Mouse (Mus musculus) lung, embryonic 14.5 days (tissue): ENCODE data around the gene Uqcr11. TPM values are rescaled to one million over a fixed set of nuclear protein-coding genes. Genes with fewer than 3 reads are reported as not detected.

Experiments used
- ATAC-seq: fragments of 200-750 bp; cut with Nextera tagmentation; 2 replicates; pipeline ENCODE4 v1.8.0; 2017; ENCODE audit warnings: mild to moderate bottlenecking, moderate TSS enrichment, moderate library complexity; ENCODE audit not compliant: insufficient read depth
- DNase-seq: peaks from one replicate; pipeline ENCODE4 v3.0.0-alpha.2; 2015
- H3K27ac ChIP-seq: fragments of 300-500 bp; sonication (generic); 2 replicates; pipeline ENCODE4 v1.5.1; 2014; ENCODE audit warnings: low read depth, mild to moderate bottlenecking, moderate library complexity
- H3K27me3 ChIP-seq: fragments of 300-500 bp; sonication (generic); 2 replicates; pipeline ENCODE4 v1.6.1; 2014; ENCODE audit warnings: low read length, control low read depth; ENCODE audit not compliant: insufficient read depth
- H3K36me3 ChIP-seq: fragments of 300-500 bp; sonication (generic); 2 replicates; pipeline ENCODE4 v1.6.1; 2014; ENCODE audit warnings: control low read depth; ENCODE audit not compliant: insufficient read depth
- H3K4me1 ChIP-seq: fragments of 300-500 bp; sonication (generic); 2 replicates; pipeline ENCODE4 v1.6.1; 2014; ENCODE audit warnings: antibody characterized with exemption, control low read depth; ENCODE audit not compliant: insufficient read depth
- H3K4me2 ChIP-seq: fragments of 300-500 bp; sonication (generic); 2 replicates; pipeline ENCODE4 v1.6.1; 2014; ENCODE audit warnings: mild to moderate bottlenecking
- H3K4me3 ChIP-seq: fragments of 300-500 bp; sonication (generic); 2 replicates; pipeline ENCODE4 v1.5.1; 2014; ENCODE audit warnings: low read depth, low read length
- H3K9ac ChIP-seq: fragments of 300-500 bp; sonication (generic); 2 replicates; pipeline ENCODE4 v1.6.1; 2014
- H3K9me3 ChIP-seq: fragments of 300-500 bp; sonication (generic); 2 replicates; pipeline ENCODE4 v1.6.1; 2016; ENCODE audit warnings: low read depth, low read length, control low read depth
- CTCF ChIP-seq: IDR thresholded peaks from 2 replicates; pipeline ENCODE4 v1.5.1; 2016; ENCODE audit warnings: antibody characterized with exemption, low read depth
- WGBS: fragments of 180-500 bp; shearing (Covaris S2); extraction: QIAGEN DNeasy Blood & Tissue Kit; methylation state at CpG from one replicate; pipeline ENCODE4 v1.1.7; 2014; 5-methylcytosine and 5-hydroxymethylcytosine counted together
- polyA plus RNA-seq: library from polyadenylated mRNA; unstranded; fragments of >200 nt; fragmentation: Nextera tagmentation; extraction: Ambion mirVana; gene quantifications from 2 replicates; pipeline ENCODE4 v1.2.1, GENCODE M21; 2014

The Uqcr11 gene
- polyA plus RNA-seq, 1 experiment from 2014 or later, result 669 TPM

- Histone ChIP-seq H3K4me1 (peaks cover 10% of the 10 kb centered on the region; the same call in 1 of the 2 replicates), H3K27me3 (no peaks in the 10 kb centered on the region), H3K4me3 (peak overlapping the region; percentile 100), H3K27ac (peak overlapping the region; percentile 63; the same call in 1 of the 2 replicates), H3K36me3 (peaks cover 45% of the 10 kb centered on the region), H3K9me3 (no peaks in the 10 kb centered on the region), H3K9ac (peak overlapping the region; percentile 98), H3K4me2 (peak overlapping the region; percentile 97)
- ATAC-seq, result no peak
- DNase-seq, result no peak
- 10% methylated on average over 16 of the region's 16 CpGs for WGBS
- no peak for TF ChIP-seq CTCF
Measured at GRCm38 (mm10) chr10:80431570-80432386, 25.1 kb upstream of the Uqcr11 start.

- no peak for TF ChIP-seq CTCF
- 65% methylated on average over 7 of the region's 8 CpGs for WGBS
- DNase-seq (no peak), ATAC-seq (no peak)
- H3K9ac ChIP-seq, result no peak overlapping the region
- H3K4me3 ChIP-seq, result no peak overlapping the region
- no peak overlapping the region for H3K27ac ChIP-seq
- no peak overlapping the region for H3K4me2 ChIP-seq
- H3K9me3 ChIP-seq, result no peaks in the 10 kb centered on the region
- no peaks in the 10 kb centered on the region for H3K27me3 ChIP-seq
- H3K36me3 ChIP-seq, result peaks cover 58% of the 10 kb centered on the region
- peaks cover 5% of the 10 kb centered on the region; the same call in 1 of the 2 replicates for H3K4me1 ChIP-seq
Measured at GRCm38 (mm10) chr10:80430375-80430980, 23.8 kb upstream of the Uqcr11 start.

GRCm38 (mm10) chr10:80429800-80430199, 23.2 kb upstream of the Uqcr11 start:
- Histone ChIP-seq H3K36me3 (peaks cover 65% of the 10 kb centered on the region), H3K4me3 (no peak overlapping the region), H3K27me3 (no peaks in the 10 kb centered on the region), H3K27ac (no peak overlapping the region), H3K9me3 (no peaks in the 10 kb centered on the region), H3K4me2 (no peak overlapping the region), H3K9ac (no peak overlapping the region), H3K4me1 (peaks cover 5% of the 10 kb centered on the region; the same call in 1 of the 2 replicates)
- WGBS, result 82% methylated on average over 8 of the region's 8 CpGs
- no peak for TF ChIP-seq CTCF
- DNase-seq, result no peak
- no peak for ATAC-seq

GRCm38 (mm10) chr10:80425041-80425440, 18.4 kb upstream of the Uqcr11 start:
- H3K4me2 ChIP-seq, result no peak overlapping the region
- no peak overlapping the region for H3K9ac ChIP-seq
- H3K36me3 ChIP-seq, result peaks cover 98% of the 10 kb centered on the region
- DNase-seq (no peak), ATAC-seq (no peak)
- H3K9me3 ChIP-seq, result no peaks in the 10 kb centered on the region
- WGBS, result 94% methylated on average over 3 of the region's 3 CpGs
- H3K27ac ChIP-seq, result no peak overlapping the region
- no peak for TF ChIP-seq CTCF
- no peaks in the 10 kb centered on the region for H3K27me3 ChIP-seq
- no peak overlapping the region for H3K4me3 ChIP-seq
- H3K4me1 ChIP-seq, result no peaks in the 10 kb centered on the region

- 39% methylated on average over 4 of the region's 4 CpGs for WGBS
- DNase-seq, result peak; percentile 42
- no peak overlapping the region for H3K4me2 ChIP-seq
- no peak overlapping the region for H3K27ac ChIP-seq
- H3K9me3 ChIP-seq, result no peaks in the 10 kb centered on the region
- no peak overlapping the region for H3K4me3 ChIP-seq
- no peak for TF ChIP-seq CTCF
- no peak for ATAC-seq
- H3K4me1 ChIP-seq, result no peaks in the 10 kb centered on the region
- peaks cover 98% of the 10 kb centered on the region for H3K36me3 ChIP-seq
- H3K27me3 ChIP-seq, result no peaks in the 10 kb centered on the region
- H3K9ac ChIP-seq, result no peak overlapping the region
Measured at GRCm38 (mm10) chr10:80423562-80423961, 16.9 kb upstream of the Uqcr11 start.

GRCm38 (mm10) chr10:80421651-80422472, 15.2 kb upstream of the Uqcr11 start:
- Histone ChIP-seq H3K9ac (no peak overlapping the region), H3K27me3 (no peaks in the 10 kb centered on the region), H3K4me3 (no peak overlapping the region), H3K9me3 (no peaks in the 10 kb centered on the region), H3K36me3 (peaks cover 98% of the 10 kb centered on the region), H3K27ac (no peak overlapping the region), H3K4me1 (no peaks in the 10 kb centered on the region), H3K4me2 (no peak overlapping the region; the same call in 1 of the 2 replicates)
- WGBS, result 83% methylated on average over 9 of the region's 9 CpGs
- DNase-seq (no peak), ATAC-seq (no peak)
- no peak for TF ChIP-seq CTCF

- no peak overlapping the region for H3K9ac ChIP-seq
- H3K4me2 ChIP-seq, result no peak overlapping the region; the same call in 1 of the 2 replicates
- no peaks in the 10 kb centered on the region for H3K4me1 ChIP-seq
- 92% methylated on average over 8 of the region's 8 CpGs for WGBS
- no peak overlapping the region for H3K27ac ChIP-seq
- H3K27me3 ChIP-seq, result no peaks in the 10 kb centered on the region
- DNase-seq (no peak), ATAC-seq (no peak)
- TF ChIP-seq CTCF, result no peak
- H3K36me3 ChIP-seq, result peaks cover 98% of the 10 kb centered on the region
- H3K9me3 ChIP-seq, result no peaks in the 10 kb centered on the region
- H3K4me3 ChIP-seq, result no peak overlapping the region; the same call in 1 of the 2 replicates
Measured at GRCm38 (mm10) chr10:80421208-80421607, 14.6 kb upstream of the Uqcr11 start.
